In the genomic region with DNA sequence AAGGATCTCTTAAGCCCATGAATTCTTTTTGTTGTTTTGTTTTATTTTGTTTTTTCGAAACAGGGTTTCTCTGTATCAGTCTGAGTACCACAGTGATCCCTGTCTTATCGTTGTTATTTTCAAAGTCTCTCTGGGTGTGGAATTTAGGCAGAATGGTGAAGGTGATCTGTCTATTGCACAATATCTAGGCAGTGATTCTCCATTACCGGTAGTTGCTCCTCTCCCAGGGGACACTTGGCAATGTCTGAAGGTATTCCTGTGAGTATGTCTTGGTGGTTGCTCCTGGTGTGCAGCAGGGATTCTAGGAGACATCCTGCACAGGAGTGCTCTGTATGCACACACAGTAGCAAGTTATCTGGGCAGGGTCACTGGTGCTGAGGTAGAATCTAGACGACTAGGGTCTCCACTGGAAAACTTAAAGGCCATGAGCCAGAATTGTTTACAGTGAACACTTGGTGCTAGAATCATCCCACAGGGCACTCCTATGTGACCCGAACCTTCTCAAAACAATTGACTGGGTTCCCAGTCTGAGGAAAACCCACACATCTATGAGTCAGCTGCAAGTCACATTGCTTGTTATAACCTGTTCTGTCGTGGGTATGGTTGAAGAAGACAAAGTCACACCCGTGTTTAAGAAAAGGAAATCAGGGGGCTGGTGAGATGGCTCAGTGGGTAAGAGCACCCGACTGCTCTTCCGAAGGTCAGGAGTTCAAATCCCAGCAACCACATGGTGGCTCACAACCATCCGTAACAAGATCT, we compare ENCODE assay signal across 19 mouse cellular contexts. TPM values are rescaled to one million over a fixed set of nuclear protein-coding genes. Genes with fewer than 3 reads are reported as not detected.
A peak's percentile ranks its signal among the peaks of the same experiment; 100 is the strongest.
DNase-seq lines count a peak whose midpoint lies in the region; ATAC-seq lines count a peak whose summit lies in the region.
"Had no signal": no experiment of that assay in that cellular context is flagged by ENCODE, and none has a peak within 500 bp of the region (broad histone marks: within the 10 kb centered on the region; RNA-seq: fewer than 3 reads in every experiment).

No protein-coding gene starts in this region.

- no peak for DNase-seq in frontal cortex, postnatal 25 days (ENCODE audit: low spot score in 2 of 2)
- peak; percentile 24 to 43 for DNase-seq in right cerebral cortex, adult 2 months (ENCODE audit: low spot score in 2 of 2)
- DNase-seq in right cerebral cortex, postnatal 4 days = no peak
- DNase-seq in fat pad, adult 2 months (ENCODE audit: extremely low read depth, low read depth, low spot score) = peak; percentile 18
- DNase-seq in adrenal gland, adult 8-10 months = no peak
- no peak for DNase-seq in layer of hippocampus, postnatal 25 days (ENCODE audit: extremely low spot score in 1 of 2, low spot score in 1 of 2)
- DNase-seq: adrenal gland, postnatal 10 days; cerebellum, adult 11-12 months; cerebellum, adult 9-11 months; gastrocnemius, postnatal 14 days; heart, postnatal 14 days; kidney, adult 11 months; kidney, postnatal 14 days; layer of hippocampus, adult 9-11 months; lung, postnatal 36 days; thymus, postnatal 14 days had no signal

- peak; percentile 82 for ATAC-seq in frontal cortex, adult (ENCODE audit: low TSS enrichment)
- ATAC-seq: forebrain, embryonic 13.5 days; midbrain, embryonic 16.5 days had no signal

RNA-seq across cellular contexts. Expression of a gene that starts 22.8 kb away (rescaled TPM):
- total RNA-seq in adrenal gland, adult 8-10 months (2022) = 10 to 100 TPM; 29.4 to 34.5 (median 32.5) TPM
- total RNA-seq in layer of hippocampus, postnatal 25 days (2021) = 10 to 100 TPM; 29.5 to 31.9 TPM

RNA-seq across cellular contexts. Expression of a gene that starts 38.6 kb away (rescaled TPM):
- 10 to 100 TPM; 29.1 to 39.6 (median 34.1) TPM for total RNA-seq in adrenal gland, adult 8-10 months (2022)
- 10 to 100 TPM; 31.3 to 38.1 TPM for total RNA-seq in layer of hippocampus, postnatal 25 days (2021)

RNA-seq across cellular contexts. Expression of a gene that starts 41.8 kb away (rescaled TPM):
- 10 to 100 TPM; 36.3 to 49.1 (median 39.1) TPM for total RNA-seq in adrenal gland, adult 8-10 months (2022)
- 10 to 100 TPM; 30.1 to 33.3 TPM for total RNA-seq in layer of hippocampus, postnatal 25 days (2021)

Comparison
In these comparisons a context has a peak if more than half of its experiments do, and no peak if none do; other contexts are left out.
1. DNase-seq: peak in right cerebral cortex, adult 2 months (2 of 2) and fat pad, adult 2 months (single experiment); none in frontal cortex, postnatal 25 days (0 of 2), right cerebral cortex, postnatal 4 days (single experiment), adrenal gland, adult 8-10 months (single experiment) and layer of hippocampus, postnatal 25 days (0 of 2).